Mouse (Mus musculus) hematopoietic multipotent progenitor cell, adult 10-12 weeks (in vitro differentiated cells): ENCODE measurements around the gene Plekhh3. TPM values are rescaled to one million over a fixed set of nuclear protein-coding genes. Genes with fewer than 3 reads are reported as not detected.

Experiments used
- polyA plus RNA-seq: library from polyadenylated mRNA; stranded (reverse); fragments of >175 nt; gene quantifications from 2 replicates; pipeline ENCODE4 v1.2.3, GENCODE M21; 2012; ENCODE audit warnings: low replicate concordance

Gene Plekhh3
- polyA plus RNA-seq, result 4.4 and 26.2 TPM in 2 replicates

GRCm38 (mm10) chr11:101170811-101171610, at the start of gene Plekhh3:
Gene Plekhh3, minus strand, starts transcription at chr11:101171351.

GRCm38 (mm10) chr11:101174851-101175628, 3.9 kb upstream of the Plekhh3 start, which contains the start of gene Ccr10:
Gene Ccr10, minus strand, starts transcription at chr11:101175443.

GRCm38 (mm10) chr11:101170354-101170810, 769 bp downstream of the Plekhh3 start, which contains the start of gene Cntnap1:
Gene Cntnap1, plus strand, starts transcription at chr11:101170523.

GRCm38 (mm10) chr11:101155728-101156371, 15.3 kb downstream of the Plekhh3 start, which contains the start of gene Tubg2:
Gene Tubg2, plus strand, starts transcription at chr11:101155907.

GRCm38 (mm10) chr11:101119761-101120544, 51.2 kb downstream of the Plekhh3 start, which contains the start of the genes Retreg3 and Tubg1:
Gene Retreg3, minus strand, starts transcription at chr11:101119893.
Gene Tubg1, plus strand, starts transcription at chr11:101119938.

Other genes with a start within 250 kb of the Plekhh3 start
- gene Stat3, start 231.8 kb downstream of the Plekhh3 start, polyA plus RNA-seq, result 79.6 and 120 TPM in 2 replicates
- gene Cavin1, start 200.5 kb downstream of the Plekhh3 start, polyA plus RNA-seq, result 0.99 and 2.9 TPM in 2 replicates
- gene Atp6v0a1, start 161.9 kb downstream of the Plekhh3 start, polyA plus RNA-seq, result 44.2 and 52.4 TPM in 2 replicates
- gene Naglu, start 101.3 kb downstream of the Plekhh3 start, polyA plus RNA-seq, result 14.9 and 32.1 TPM in 2 replicates
- gene Hsd17b1, start 92.9 kb downstream of the Plekhh3 start, polyA plus RNA-seq, result 2.1 and 2.3 TPM in 2 replicates
- gene Coasy, start 88.8 kb downstream of the Plekhh3 start, polyA plus RNA-seq, result 20.7 and 25.1 TPM in 2 replicates
- 17.8 and 27.4 TPM in 2 replicates for gene Mlx, start 84.1 kb downstream of the Plekhh3 start, polyA plus RNA-seq
- gene Psmc3ip, start 75.9 kb downstream of the Plekhh3 start, polyA plus RNA-seq, result 4.1 and 8.0 TPM in 2 replicates
- gene Retreg3, start 51.5 kb downstream of the Plekhh3 start, polyA plus RNA-seq, result 20.0 and 29.0 TPM in 2 replicates
- 38.0 and 72.6 TPM in 2 replicates for gene Tubg1, start 51.4 kb downstream of the Plekhh3 start, polyA plus RNA-seq
- 9.0 and 11.8 TPM in 2 replicates for gene Tubg2, start 15.4 kb downstream of the Plekhh3 start, polyA plus RNA-seq
- gene Cntnap1, start 828 bp downstream of the Plekhh3 start, polyA plus RNA-seq, result 0.79 and 2.3 TPM in 2 replicates
- gene Ccr10, start 4.1 kb upstream of the Plekhh3 start, polyA plus RNA-seq, result 3.1 and 8.7 TPM in 2 replicates
- gene Ezh1, start 55.1 kb upstream of the Plekhh3 start, polyA plus RNA-seq, result 7.0 and 17.6 TPM in 2 replicates
- 0.96 and 3.7 TPM in 2 replicates for gene Ramp2, start 74.7 kb upstream of the Plekhh3 start, polyA plus RNA-seq
- 96.8 and 109 TPM in 2 replicates for gene Vps25, start 82.4 kb upstream of the Plekhh3 start, polyA plus RNA-seq
- gene Wnk4, start 89.2 kb upstream of the Plekhh3 start, polyA plus RNA-seq, result 0.94 and 2.2 TPM in 2 replicates
- gene Cntd1, start 107.7 kb upstream of the Plekhh3 start, polyA plus RNA-seq, result 0.11 TPM in 1 of 2 replicates, not detected in the other
- gene Coa3, start 107.8 kb upstream of the Plekhh3 start, polyA plus RNA-seq, result 3.3 and 26.9 TPM in 2 replicates
- gene Becn1, start 130.9 kb upstream of the Plekhh3 start, polyA plus RNA-seq, result 108 and 173 TPM in 2 replicates
- 39.0 and 47.2 TPM in 2 replicates for gene Psme3, start 144.9 kb upstream of the Plekhh3 start, polyA plus RNA-seq
- 7.3 and 9.0 TPM in 2 replicates for gene Aoc2, start 153.7 kb upstream of the Plekhh3 start, polyA plus RNA-seq
- 0.10 and 0.11 TPM in 2 replicates for gene Aoc3, start 159.3 kb upstream of the Plekhh3 start, polyA plus RNA-seq
- gene G6pc, start 196.2 kb upstream of the Plekhh3 start, polyA plus RNA-seq, result not detected in 2 replicates
- 23.1 and 23.2 TPM in 2 replicates for gene Aarsd1, start 246.3 kb upstream of the Plekhh3 start, polyA plus RNA-seq